Mouse (Mus musculus): ENCODE measurements around the gene Rb1.

Gene Rb1

DNA sequence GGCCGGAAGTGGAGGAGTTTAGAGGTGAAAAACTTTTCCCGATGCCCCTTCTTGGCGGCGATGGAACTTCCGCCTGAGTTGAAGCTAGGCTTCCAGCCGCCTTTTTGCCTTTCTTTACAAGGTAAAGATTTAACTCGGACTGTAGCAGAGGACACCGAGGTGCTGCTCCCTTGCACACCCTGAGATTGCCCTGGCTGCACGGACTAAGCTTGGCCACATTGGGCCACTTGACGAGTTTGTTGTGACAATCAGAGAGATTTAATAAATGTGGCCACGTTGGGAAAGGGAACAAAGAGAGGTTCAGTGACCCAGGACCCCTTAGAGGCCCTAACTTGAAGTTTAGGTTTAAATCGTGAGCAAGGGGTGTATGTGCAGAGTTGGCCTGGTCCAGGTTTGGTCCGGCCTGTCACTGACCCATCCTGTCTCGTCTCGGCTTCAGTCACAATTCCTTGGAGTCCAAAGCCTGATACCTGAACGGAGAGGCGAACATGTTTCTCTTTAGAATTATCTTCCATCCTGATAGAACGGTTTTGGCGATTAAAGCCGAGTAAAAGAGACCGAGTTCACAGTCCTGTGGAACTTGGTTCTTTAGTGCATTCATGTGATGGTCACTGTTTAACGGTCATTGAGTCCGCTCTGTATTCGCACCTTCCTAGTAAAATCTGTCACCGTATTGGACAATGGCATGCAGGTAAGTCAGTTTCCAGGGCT, 181.8 kb downstream of the Rb1 start:
- DNase-seq, result no peak

DNA sequence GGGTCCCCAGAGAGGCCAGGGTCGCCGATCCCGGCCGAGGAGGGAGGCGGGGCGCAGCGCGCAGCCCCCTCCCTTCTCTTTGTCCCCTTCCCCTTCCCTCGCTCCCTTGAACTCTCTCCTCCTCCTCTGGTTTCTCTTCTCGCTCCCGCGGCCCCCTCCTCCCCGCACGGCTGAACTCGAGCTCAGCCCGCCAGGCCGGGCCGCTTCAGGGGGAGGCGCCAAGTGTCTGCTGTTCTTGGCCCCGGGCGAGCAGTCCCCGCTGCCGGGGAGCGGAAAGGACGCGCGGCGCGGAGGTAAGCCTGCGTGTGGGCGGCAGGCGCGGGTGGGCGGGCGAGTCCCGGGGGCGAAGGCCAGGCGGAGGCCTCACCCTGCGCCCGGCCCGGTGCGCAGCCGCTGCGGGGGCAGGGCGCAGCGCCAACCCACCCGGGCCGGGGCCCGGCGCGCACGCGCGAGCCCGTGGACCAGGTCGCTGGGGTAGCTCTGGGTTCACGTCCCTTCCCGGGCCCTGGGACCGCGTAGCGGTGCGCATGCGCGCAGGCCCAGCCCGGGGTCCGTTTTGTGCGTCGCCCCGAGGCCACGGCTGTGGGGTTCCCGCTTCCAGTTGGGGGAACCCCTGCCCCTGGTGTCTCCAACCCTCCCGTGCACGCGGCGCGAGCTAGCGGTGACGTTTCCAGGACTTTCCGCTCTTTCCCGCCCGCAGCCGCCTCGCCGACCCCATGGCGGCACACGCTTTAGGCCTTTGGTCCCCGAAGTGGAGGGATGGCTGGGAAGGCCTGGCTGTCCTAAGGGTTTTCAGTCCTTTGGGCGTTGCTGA, 182.5 kb downstream of the Rb1 start:
- DNase-seq, result peak; percentile 66

DNA sequence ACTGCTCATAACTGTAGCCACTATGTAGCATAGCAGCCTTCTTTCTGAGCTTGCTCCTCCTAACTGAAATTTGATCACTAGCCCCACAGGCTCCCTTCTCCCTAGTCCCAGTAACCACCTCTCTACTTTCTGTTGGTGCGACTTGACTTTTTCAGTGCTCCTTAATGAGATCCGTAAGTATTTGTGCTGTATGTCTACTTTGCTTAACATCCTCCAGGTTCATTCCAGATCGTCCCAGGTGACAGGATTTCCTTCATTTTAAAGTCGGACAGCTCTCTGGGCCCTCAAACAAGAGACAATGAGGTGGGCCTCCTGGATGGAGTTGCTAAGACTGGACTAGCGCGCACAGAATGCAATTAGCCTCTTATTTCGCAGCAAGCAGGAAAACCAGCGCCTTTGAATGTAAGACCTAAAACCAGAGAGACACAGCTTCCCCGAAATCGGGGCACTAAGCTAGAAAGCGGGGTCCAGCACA, 183.2 kb downstream of the Rb1 start:
- DNase-seq, result no peak

DNA sequence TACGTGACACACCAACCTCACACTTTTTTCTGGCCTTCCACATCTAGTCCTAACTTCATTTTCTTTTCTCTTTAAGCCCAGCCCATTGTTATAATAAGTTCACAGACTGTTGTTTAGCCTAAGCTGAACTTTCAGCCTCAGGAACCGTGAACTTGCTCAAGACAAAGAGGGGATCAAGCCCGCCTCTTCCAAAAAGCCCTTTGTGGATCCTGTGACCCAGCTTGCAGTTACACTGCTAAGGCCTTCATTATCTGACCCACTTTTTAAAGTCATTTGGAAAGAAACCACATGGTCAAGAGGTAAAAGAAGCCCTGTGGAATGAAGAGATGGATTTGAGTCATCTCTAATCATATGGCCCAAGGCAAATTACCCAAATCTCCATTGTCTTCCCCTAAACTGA, 183.8 kb downstream of the Rb1 start:
- no peak for DNase-seq

DNA sequence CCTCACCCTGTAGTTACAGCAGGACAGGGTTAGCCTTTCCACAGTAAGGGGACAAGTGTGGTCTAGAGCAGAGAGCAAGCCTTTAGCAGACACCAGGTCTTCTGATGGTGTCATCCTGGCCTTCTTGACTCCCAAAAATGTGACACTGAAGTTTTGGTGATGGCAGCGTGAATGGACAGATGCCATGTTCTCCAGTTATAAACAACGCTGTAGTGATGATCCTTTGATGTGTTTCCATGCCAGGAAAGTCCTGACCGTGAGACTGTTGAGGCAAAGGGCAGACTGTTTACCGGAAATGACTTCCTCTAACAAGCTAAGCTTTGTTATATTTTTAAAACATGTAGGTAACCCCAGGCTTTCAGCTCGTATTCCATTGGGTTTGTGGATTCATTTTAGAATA, 185.8 kb downstream of the Rb1 start:
- no peak for DNase-seq

DNA sequence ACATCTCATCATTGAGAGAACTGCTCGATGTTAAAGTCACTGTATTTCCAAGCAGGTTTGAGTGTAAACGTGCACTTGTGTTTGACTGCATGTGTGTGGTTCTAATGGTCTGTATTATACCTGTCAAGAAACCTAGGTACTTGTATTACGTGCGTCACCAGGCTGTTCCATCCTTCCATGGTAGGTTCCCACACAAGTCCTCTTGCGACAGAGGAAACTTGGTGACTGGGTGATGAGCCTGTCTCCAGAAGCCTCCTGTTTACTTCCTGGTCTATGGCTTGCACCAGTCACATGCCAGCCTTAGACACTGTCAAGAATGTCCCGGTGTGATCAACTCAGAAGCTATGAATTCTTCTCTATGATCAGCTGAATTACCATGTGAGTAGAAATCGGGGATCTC, 187.1 kb downstream of the Rb1 start:
- DNase-seq, result no peak

DNA sequence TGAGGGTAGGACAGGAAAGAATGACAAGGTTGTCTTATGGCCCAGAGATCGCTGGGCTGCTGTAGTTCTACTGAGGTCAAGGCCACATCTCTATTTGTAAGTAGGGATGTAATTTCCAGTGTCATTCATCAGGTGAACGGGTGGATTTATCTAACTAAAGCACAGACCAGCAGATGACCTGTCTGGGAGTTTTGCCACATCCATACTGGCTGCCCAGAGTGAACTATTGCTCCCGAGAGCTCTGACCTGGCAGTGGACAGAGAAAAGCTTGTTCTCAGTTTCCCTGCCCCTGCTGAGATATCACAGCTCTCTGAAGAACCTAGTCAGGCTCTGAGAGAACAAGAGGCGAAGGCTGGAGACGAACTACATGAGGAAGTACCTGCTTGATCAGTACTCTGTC, 188.4 kb downstream of the Rb1 start:
- no peak for DNase-seq
